Mouse (Mus musculus): ENCODE measurements around the gene Setd4.

DNA sequence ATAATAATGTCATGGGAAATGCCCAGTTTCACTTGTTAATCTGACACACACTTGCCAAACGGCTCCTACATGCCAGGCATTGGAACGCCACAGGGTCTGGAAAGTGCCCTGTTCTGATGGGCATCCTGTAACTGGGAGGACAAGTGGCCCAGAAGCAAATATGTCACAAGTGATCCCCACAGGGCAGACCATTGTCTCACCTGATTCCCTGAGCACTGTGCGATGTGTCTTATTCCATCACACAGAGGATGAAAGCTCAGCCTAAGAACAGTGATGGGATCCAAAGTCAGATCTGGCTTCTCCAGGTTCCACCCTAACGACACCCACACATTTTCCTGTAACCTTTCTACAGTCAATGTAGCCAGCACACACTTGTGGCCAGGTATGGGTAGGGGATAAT is 58.9 kb downstream of the Setd4 start:
- TF ChIP-seq CTCF (IDR thresholded peaks at IDR 0.05; ENCODE audit: low read depth), result no peak
- TF ChIP-seq EP300 (IDR thresholded peaks at IDR 0.05; ENCODE audit: low read depth), result no peak
